Mouse (Mus musculus) duodenum, adult 2 months (tissue): ENCODE results near the gene Mrm3. TPM values are rescaled to one million over a fixed set of nuclear protein-coding genes. Genes with fewer than 3 reads are reported as not detected.

ENCODE experiments used
- polyA plus RNA-seq: library from polyadenylated mRNA; depleted of rRNA; stranded (reverse); fragments of >200 nt; gene quantifications from 2 replicates; pipeline ENCODE4 v1.2.3, GENCODE M21; 2012; ENCODE audit warnings: low replicate concordance; rRNA removed

The Mrm3 gene
- 2.5 and 3.8 TPM in 2 replicates for polyA plus RNA-seq

GRCm38 (mm10) chr11:76242901-76243810 is at the start of gene Mrm3, which contains the start of gene Glod4:
Gene Mrm3, plus strand, starts transcription at chr11:76243715.
Gene Glod4, minus strand, starts transcription at chr11:76243725.

GRCm38 (mm10) chr11:76217390-76217800 is 26.1 kb upstream of the Mrm3 start, which contains the start of the genes Dbil5 and Gemin4:
Gene Dbil5, plus strand, starts transcription at chr11:76217608.
Gene Gemin4, minus strand, starts transcription at chr11:76217664.

Other genes starting within 250 kb of the Mrm3 start
- gene 1700016K19Rik, start 243.8 kb upstream of the Mrm3 start, polyA plus RNA-seq = 0.63 and 1.0 TPM in 2 replicates
- 20.7 and 27.8 TPM in 2 replicates for gene Rflnb, start 215.9 kb upstream of the Mrm3 start, polyA plus RNA-seq
- gene Vps53, start 64.1 kb upstream of the Mrm3 start, polyA plus RNA-seq = 17.3 and 19.3 TPM in 2 replicates
- 6.0 and 14.5 TPM in 2 replicates for gene Fam57a, start 64.0 kb upstream of the Mrm3 start, polyA plus RNA-seq
- 0.20 TPM in 1 of 2 replicates, not detected in the other for gene Dbil5, start 26.1 kb upstream of the Mrm3 start, polyA plus RNA-seq
- 2.0 and 2.6 TPM in 2 replicates for gene Gemin4, start 26.1 kb upstream of the Mrm3 start, polyA plus RNA-seq
- 0.85 and 1.0 TPM in 2 replicates for gene Glod4, start within 50 bp of the Mrm3 start, polyA plus RNA-seq
- 6.9 and 8.3 TPM in 2 replicates for gene Nxn, start 155.4 kb downstream of the Mrm3 start, polyA plus RNA-seq
- 5.5 and 6.5 TPM in 2 replicates for gene Timm22, start 163.2 kb downstream of the Mrm3 start, polyA plus RNA-seq